Mouse (Mus musculus): ENCODE measurements around the gene Lmntd1.

DNA sequence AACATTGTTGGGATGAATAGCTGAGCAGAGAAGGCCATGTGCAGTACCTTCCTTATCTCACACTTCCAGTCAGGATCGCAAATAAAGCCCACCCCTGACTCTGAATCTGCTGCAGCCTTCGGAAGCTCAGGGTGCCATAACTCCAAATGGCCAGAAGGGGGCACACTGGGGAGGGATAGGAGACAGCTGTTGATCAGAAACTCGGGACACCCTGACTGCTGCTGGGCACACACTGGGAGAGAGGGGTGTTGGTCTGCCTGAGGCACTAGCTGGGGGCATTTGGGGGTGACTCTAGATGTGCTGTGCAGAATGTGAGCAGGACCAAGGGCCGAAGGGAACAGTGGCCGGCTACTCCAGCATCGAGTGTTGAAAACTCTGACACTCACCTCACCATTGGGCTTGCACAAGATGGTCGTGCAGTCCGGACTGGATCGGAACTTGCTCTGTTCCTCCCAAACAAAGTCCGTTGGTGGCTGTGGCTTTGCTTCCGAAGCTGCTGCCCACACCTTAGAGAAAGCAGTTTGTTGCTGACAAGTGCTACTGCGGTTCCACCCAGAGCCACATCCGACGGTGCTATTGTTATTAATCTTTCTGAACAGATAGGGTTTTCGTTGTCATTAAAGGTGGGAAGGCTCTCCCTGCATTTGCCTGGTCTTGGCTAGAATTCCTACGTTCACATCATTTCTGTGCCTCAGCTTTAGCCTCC is 197.0 kb downstream of the Lmntd1 start:
- no peak for TF ChIP-seq POLR2A (IDR thresholded peaks at IDR 0.05; ENCODE audit: borderline replicate concordance, low read depth, low read length)
- TF ChIP-seq CTCF (IDR thresholded peaks at IDR 0.05; ENCODE audit: low read depth, low read length): peak; percentile 71
